8 mouse cellular contexts compared by ENCODE assay signal in genomic region chr2:163202884-163203634, GRCm38 (mm10). TPM values are rescaled to one million over a fixed set of nuclear protein-coding genes. Genes with fewer than 3 reads are reported as not detected.
DNase-seq lines count a peak whose midpoint lies in the region; ATAC-seq and TF ChIP-seq lines count a peak whose summit lies in the region.

Gene Tox2, plus strand, starts transcription at chr2:163203125.

- H3K4me1 ChIP-seq in embryonic facial prominence, embryonic 14.5 days (ENCODE audit: control insufficient read depth, insufficient read depth, low read length): peaks cover 18% of the 10 kb centered on the region; the same call in 1 of the 2 replicates
- peaks cover 7% of the 10 kb centered on the region for H3K4me1 ChIP-seq in heart, postnatal 0 days (ENCODE audit: control insufficient read depth, insufficient read depth)
- peaks cover 15% of the 10 kb centered on the region for H3K4me1 ChIP-seq in liver, embryonic 11.5 days (replicated peaks; ENCODE audit: control insufficient read depth, insufficient read depth, low read length)
- H3K4me1 ChIP-seq in midbrain, postnatal 0 days (ENCODE audit: insufficient read depth, low read length): 0 out of 2 replicates have a peak, but pooled peaks cover 9% of the 10 kb centered on the region
- peaks cover 26% of the 10 kb centered on the region for H3K4me1 ChIP-seq in thymus, adult 2 months (replicated peaks; ENCODE audit: control insufficient read depth, insufficient read depth, low read length)

- no peak for TF ChIP-seq CTCF in heart, postnatal 0 days (IDR thresholded peaks at IDR 0.05; ENCODE audit: low read depth)
- TF ChIP-seq CTCF in midbrain, postnatal 0 days (IDR thresholded peaks at IDR 0.05): peak; percentile 48
- TF ChIP-seq CTCF in thymus, adult 2 months (IDR thresholded peaks at IDR 0.05; ENCODE audit: borderline replicate concordance, control insufficient read depth, extremely low read depth, insufficient read depth, low read length, poor library complexity): no peak

- H3K9ac ChIP-seq in embryonic facial prominence, embryonic 14.5 days (ENCODE audit: low read depth, low read length): peak within 1 kb of the TSS; percentile 58
- H3K9ac ChIP-seq in heart, postnatal 0 days (replicated peaks; ENCODE audit: low read depth, low read length): peak within 1 kb of the TSS; percentile 37; the same call in 1 of the 2 replicates
- H3K9ac ChIP-seq in liver, embryonic 11.5 days (ENCODE audit: low read depth, low read length): peak within 1 kb of the TSS; percentile 15
- H3K9ac ChIP-seq in midbrain, postnatal 0 days (replicated peaks; ENCODE audit: low read length, poor library complexity, severe bottlenecking): peak within 1 kb of the TSS; percentile 81

- peak; percentile 89 for ATAC-seq in embryonic facial prominence, embryonic 14.5 days (ENCODE audit: low read depth)
- peak; percentile 89 for ATAC-seq in heart, postnatal 0 days (ENCODE audit: insufficient read depth, low read depth)
- peak; percentile 88 for ATAC-seq in liver, embryonic 11.5 days (replicated peaks; ENCODE audit: low FRiP score)
- ATAC-seq in midbrain, postnatal 0 days (ENCODE audit: low FRiP score): peak; percentile 67

- H3K4me2 ChIP-seq in embryonic facial prominence, embryonic 14.5 days (ENCODE audit: low read depth, low read length): peak within 1 kb of the TSS; percentile 91
- peak within 1 kb of the TSS; percentile 88 for H3K4me2 ChIP-seq in heart, postnatal 0 days (ENCODE audit: low read depth, low read length)
- peak within 1 kb of the TSS; percentile 94 for H3K4me2 ChIP-seq in liver, embryonic 11.5 days
- peak within 1 kb of the TSS; percentile 83 for H3K4me2 ChIP-seq in midbrain, postnatal 0 days (ENCODE audit: low read depth, low read length, poor library complexity, severe bottlenecking)

- H3K9me3 ChIP-seq in embryonic facial prominence, embryonic 14.5 days (ENCODE audit: control insufficient read depth, low read length): peaks cover 13% of the 10 kb centered on the region
- H3K9me3 ChIP-seq in heart, postnatal 0 days (replicated peaks; ENCODE audit: control insufficient read depth, low read length): 0 out of 2 replicates have a peak, but pooled peaks cover 5% of the 10 kb centered on the region
- no peaks in the 10 kb centered on the region for H3K9me3 ChIP-seq in liver, embryonic 11.5 days (ENCODE audit: control insufficient read depth, low read length)
- H3K9me3 ChIP-seq in midbrain, postnatal 0 days (ENCODE audit: low read length): peaks cover 3% of the 10 kb centered on the region; the same call in 1 of the 2 replicates

- peak within 1 kb of the TSS; percentile 53 for H3K4me3 ChIP-seq in embryonic facial prominence, embryonic 14.5 days (ENCODE audit: low read depth, low read length)
- peak within 1 kb of the TSS; percentile 58 for H3K4me3 ChIP-seq in heart, postnatal 0 days (ENCODE audit: low read depth, low read length)
- peak within 1 kb of the TSS; percentile 55 for H3K4me3 ChIP-seq in liver, embryonic 11.5 days (ENCODE audit: low read depth, low read length)
- peak within 1 kb of the TSS; percentile 64 for H3K4me3 ChIP-seq in midbrain, postnatal 0 days (ENCODE audit: low read depth, low read length)
- peak within 1 kb of the TSS; percentile 60 for H3K4me3 ChIP-seq in thymus, adult 2 months (ENCODE audit: control insufficient read depth, insufficient read depth, low read length)

- H3K27ac ChIP-seq in embryonic facial prominence, embryonic 14.5 days (replicated peaks; ENCODE audit: low read depth, low read length): no peak within 1 kb of the TSS
- H3K27ac ChIP-seq in heart, postnatal 0 days (ENCODE audit: low read depth): peak within 1 kb of the TSS; percentile 50
- no peak within 1 kb of the TSS for H3K27ac ChIP-seq in liver, embryonic 11.5 days (ENCODE audit: low read depth, low read length)
- H3K27ac ChIP-seq in midbrain, postnatal 0 days (ENCODE audit: low read depth, low read length): peak within 1 kb of the TSS; percentile 62
- no peak within 1 kb of the TSS for H3K27ac ChIP-seq in thymus, adult 2 months (ENCODE audit: control insufficient read depth, insufficient read depth, low read length)

- TF ChIP-seq EP300 in heart, postnatal 0 days (IDR thresholded peaks at IDR 0.05; ENCODE audit: low read depth): no peak

- H3K27me3 ChIP-seq in embryonic facial prominence, embryonic 14.5 days (replicated peaks; ENCODE audit: control insufficient read depth, insufficient read depth, low read length): peaks cover 44% of the 10 kb centered on the region
- peaks cover 30% of the 10 kb centered on the region for H3K27me3 ChIP-seq in heart, postnatal 0 days (ENCODE audit: control insufficient read depth, insufficient read depth, low read length)
- peaks cover 51% of the 10 kb centered on the region for H3K27me3 ChIP-seq in liver, embryonic 11.5 days (replicated peaks; ENCODE audit: control insufficient read depth, insufficient read depth, low read length)
- no peaks in the 10 kb centered on the region for H3K27me3 ChIP-seq in midbrain, postnatal 0 days (ENCODE audit: insufficient read depth, low read length)
- peaks cover 17% of the 10 kb centered on the region for H3K27me3 ChIP-seq in thymus, adult 2 months (ENCODE audit: control insufficient read depth, insufficient read depth, low read length)

- TF ChIP-seq POLR2A in thymus, adult 2 months (IDR thresholded peaks at IDR 0.05; ENCODE audit: control insufficient read depth, extremely low read depth, insufficient read depth, low read length, poor library complexity): no peak

- whole genome bisulfite sequencing in embryonic facial prominence, embryonic 14.5 days: under 1% methylated on average over 39 of the region's 79 CpGs
- WGBS in heart, postnatal 0 days: under 1% methylated on average over 64 of the region's 79 CpGs
- WGBS in liver, embryonic 11.5 days: 2% methylated on average over 72 of the region's 79 CpGs
- 1% methylated on average over 59 of the region's 79 CpGs for WGBS in midbrain, postnatal 0 days
- WGBS in thymus, adult 2 months: under 1% methylated on average over 70 of the region's 79 CpGs

- DNase-seq in spleen, postnatal 36 days (ENCODE audit: low spot score in 2 of 2): peak; percentile 9 to 23
- no peak for DNase-seq in spleen, postnatal 14 days (ENCODE audit: low spot score in 2 of 2)
- peak; percentile 77 for DNase-seq in embryonic facial prominence, embryonic 14.5 days (ENCODE audit: low spot score)
- DNase-seq in heart, postnatal 0 days (ENCODE audit: low spot score): peak; percentile 46
- DNase-seq in kidney, postnatal 36 days: peak; percentile 17 to 73
- DNase-seq in liver, embryonic 11.5 days (ENCODE audit: low spot score): peak; percentile 64
- DNase-seq in midbrain, postnatal 0 days (ENCODE audit: low spot score): peak; percentile 36
- DNase-seq in thymus, adult 2 months: peak; percentile 63

- no peaks in the 10 kb centered on the region for H3K36me3 ChIP-seq in embryonic facial prominence, embryonic 14.5 days (ENCODE audit: control insufficient read depth, insufficient read depth, low read length)
- no peaks in the 10 kb centered on the region for H3K36me3 ChIP-seq in heart, postnatal 0 days (replicated peaks; ENCODE audit: control insufficient read depth, insufficient read depth, low read length)
- no peaks in the 10 kb centered on the region for H3K36me3 ChIP-seq in liver, embryonic 11.5 days (ENCODE audit: control insufficient read depth, insufficient read depth, low read length)
- H3K36me3 ChIP-seq in midbrain, postnatal 0 days (ENCODE audit: insufficient read depth, low read length): no peaks in the 10 kb centered on the region
- no peaks in the 10 kb centered on the region for H3K36me3 ChIP-seq in thymus, adult 2 months (ENCODE audit: control insufficient read depth, insufficient read depth, low read length)

RNA-seq across cellular contexts. Expression of gene Tox2, which starts in this region (rescaled TPM):
- polyA plus RNA-seq in embryonic facial prominence, embryonic 14.5 days (2014; fragmentation: Nextera tagmentation; extraction: Ambion mirVana): 4.2 and 5.1 TPM in 2 replicates
- total RNA-seq in heart, postnatal 0 days (2014; rRNA removed; ENCODE audit: low replicate concordance): 0.19 and 1.0 TPM in 2 replicates
- 1.2 and 1.7 TPM in 2 replicates for polyA plus RNA-seq in heart, postnatal 0 days (2015; fragmentation: Nextera tagmentation; extraction: Ambion mirVana)
- 2.0 and 3.3 TPM in 2 replicates for polyA plus RNA-seq in liver, embryonic 11.5 days (2014; fragmentation: Nextera tagmentation; extraction: Ambion mirVana)
- total RNA-seq in midbrain, postnatal 0 days (2014; rRNA removed): 7.6 and 14.3 TPM in 2 replicates
- polyA plus RNA-seq in midbrain, postnatal 0 days (2015; fragmentation: Nextera tagmentation; extraction: Ambion mirVana): 57.0 and 64.7 TPM in 2 replicates
- 18.4 and 23.7 TPM in 2 replicates for polyA plus RNA-seq in thymus, adult 2 months (2012; rRNA removed)

Comparison
In these comparisons a context has a peak if more than half of its experiments do, and no peak if none do; other contexts are left out.
1. DNase-seq: peak in spleen, postnatal 36 days (2 of 2), embryonic facial prominence, embryonic 14.5 days (single experiment), heart, postnatal 0 days (single experiment), kidney, postnatal 36 days (2 of 2), liver, embryonic 11.5 days (single experiment), midbrain, postnatal 0 days (single experiment) and thymus, adult 2 months (single experiment); none in spleen, postnatal 14 days (0 of 2).
2. H3K27ac ChIP-seq: peak in heart, postnatal 0 days (single experiment) and midbrain, postnatal 0 days (single experiment); none in embryonic facial prominence, embryonic 14.5 days (single experiment), liver, embryonic 11.5 days (single experiment) and thymus, adult 2 months (single experiment).
3. H3K9ac ChIP-seq: peak in every context shown above with its lines; median percentile 81 in midbrain, postnatal 0 days; 58 in embryonic facial prominence, embryonic 14.5 days; 37 in heart, postnatal 0 days; 15 in liver, embryonic 11.5 days.
4. Peak in every context shown above with its lines, with median percentiles within 50 percentile points of each other: ATAC-seq, H3K4me2 ChIP-seq and H3K4me3 ChIP-seq.